Mouse (Mus musculus) T-helper 2 cell (primary cell): ENCODE data around the gene Gm12185.
"Not testable (repeated sequence)": the region's sequence is repeated elsewhere in the genome, so short reads cannot be mapped to it uniquely, and the experiment has no call there.

Experiments used
- in situ Hi-C: fragments of 300-600 bp; cut with MboI, MseI; formaldehyde crosslinking; loops from one replicate; pipeline ENCODE4 v1.15.1; 2025; ENCODE audit warnings: high pct_unique_total_duplicates

The Gm12185 gene

DNA sequence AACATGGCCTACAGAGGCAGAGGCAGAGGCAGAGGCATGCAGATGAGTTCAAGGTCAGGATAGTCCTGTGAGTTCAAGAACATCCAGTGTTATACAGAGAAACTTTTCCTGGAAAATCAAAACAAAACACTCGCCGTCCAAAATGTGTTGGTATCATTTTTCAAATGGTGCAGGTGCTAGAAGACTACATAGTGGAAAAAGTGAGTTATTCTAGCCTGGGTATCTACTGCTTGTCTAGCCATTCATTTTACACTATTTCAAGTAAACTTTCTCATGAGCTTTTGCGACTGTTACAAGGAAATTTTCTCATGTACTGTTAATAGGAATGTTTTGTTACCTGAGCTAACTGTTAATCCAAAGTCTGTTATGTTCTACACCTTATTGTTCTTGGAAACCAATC, 73.6 kb downstream of the Gm12185 start:
- in situ Hi-C loops: no loop called here

DNA sequence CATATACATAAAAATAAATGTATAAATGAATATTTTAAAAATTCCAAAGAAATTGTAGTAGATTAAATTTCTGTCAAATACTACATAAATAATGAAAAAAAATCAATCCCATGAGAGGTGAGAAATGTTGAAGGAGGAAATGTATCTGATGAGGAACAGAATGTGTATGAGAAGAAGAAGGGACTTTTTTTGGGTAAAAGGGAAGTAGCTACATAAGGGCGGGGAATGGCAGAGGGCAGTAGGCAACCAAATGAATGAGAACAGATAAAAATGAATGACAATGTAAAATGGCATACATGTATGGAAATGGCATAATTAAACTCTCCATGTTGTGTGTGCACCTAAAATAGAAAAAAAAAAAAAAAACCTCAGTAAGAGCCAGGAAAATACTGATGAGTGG, 78.4 kb downstream of the Gm12185 start:
- in situ Hi-C loops: no loop called here

DNA sequence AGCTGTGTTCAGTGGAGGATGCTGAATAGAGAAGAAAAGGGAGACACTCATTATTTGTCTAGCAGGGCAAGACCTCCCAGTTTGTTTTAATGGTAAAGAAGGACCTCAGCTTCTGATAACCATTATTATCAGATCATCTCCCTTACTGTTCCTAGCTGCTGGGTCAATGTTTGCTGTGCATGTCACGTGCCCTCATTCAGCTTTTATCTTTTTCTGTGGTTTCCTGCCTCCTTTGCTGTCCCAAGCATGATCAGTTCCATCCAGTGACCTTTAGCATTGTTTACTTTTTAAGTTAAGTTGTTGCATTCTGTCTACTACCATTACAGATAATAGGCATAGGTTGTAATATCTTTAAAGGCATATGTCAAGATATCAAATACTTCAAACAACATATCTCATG, 83.6 kb downstream of the Gm12185 start:
- in situ Hi-C loops: no loop called here

DNA sequence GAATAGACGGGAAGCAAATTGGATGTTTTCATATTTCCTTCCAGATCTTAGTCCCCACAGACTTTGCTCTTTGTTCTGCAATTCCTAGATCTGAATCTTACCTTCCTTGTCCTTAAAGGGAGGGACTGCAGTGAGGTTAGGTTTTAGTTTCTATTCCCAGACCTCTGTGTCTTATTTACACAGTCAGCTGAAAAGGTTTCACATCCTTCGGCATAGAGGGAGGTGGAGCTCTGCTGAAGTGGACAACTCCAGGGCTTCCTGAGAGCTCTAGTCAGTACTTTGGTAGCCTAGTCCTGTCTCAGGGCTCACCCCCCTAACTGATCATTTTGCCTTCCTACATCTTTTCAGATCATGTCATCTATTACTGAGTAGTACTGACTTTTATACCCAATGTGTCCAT, 90.0 kb downstream of the Gm12185 start, which contains the start of gene Gm5431:
Gene Gm5431, minus strand, starts transcription at position 194 of the 400 bp plus-strand sequence.
- in situ Hi-C loops: no loop called here

DNA sequence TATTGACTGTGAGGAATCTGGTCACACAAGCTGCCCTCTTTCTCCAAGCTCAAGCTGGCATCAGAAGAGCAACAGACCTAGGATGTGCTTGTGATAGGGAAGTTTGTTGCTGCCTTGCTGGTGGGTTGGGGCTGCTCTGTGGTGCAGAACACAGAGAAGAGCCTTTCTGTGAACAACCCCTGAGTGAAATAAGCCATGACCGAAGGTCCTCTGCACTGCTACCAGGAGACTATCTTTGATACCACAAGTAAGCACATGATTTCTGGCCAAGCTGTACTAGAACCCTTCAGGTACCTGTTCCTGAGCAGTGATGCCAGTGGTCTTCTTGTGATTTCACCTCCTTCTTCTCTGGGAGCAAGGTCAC, 90.5 kb downstream of the Gm12185 start:
- in situ Hi-C loops: not testable (repeated sequence)

DNA sequence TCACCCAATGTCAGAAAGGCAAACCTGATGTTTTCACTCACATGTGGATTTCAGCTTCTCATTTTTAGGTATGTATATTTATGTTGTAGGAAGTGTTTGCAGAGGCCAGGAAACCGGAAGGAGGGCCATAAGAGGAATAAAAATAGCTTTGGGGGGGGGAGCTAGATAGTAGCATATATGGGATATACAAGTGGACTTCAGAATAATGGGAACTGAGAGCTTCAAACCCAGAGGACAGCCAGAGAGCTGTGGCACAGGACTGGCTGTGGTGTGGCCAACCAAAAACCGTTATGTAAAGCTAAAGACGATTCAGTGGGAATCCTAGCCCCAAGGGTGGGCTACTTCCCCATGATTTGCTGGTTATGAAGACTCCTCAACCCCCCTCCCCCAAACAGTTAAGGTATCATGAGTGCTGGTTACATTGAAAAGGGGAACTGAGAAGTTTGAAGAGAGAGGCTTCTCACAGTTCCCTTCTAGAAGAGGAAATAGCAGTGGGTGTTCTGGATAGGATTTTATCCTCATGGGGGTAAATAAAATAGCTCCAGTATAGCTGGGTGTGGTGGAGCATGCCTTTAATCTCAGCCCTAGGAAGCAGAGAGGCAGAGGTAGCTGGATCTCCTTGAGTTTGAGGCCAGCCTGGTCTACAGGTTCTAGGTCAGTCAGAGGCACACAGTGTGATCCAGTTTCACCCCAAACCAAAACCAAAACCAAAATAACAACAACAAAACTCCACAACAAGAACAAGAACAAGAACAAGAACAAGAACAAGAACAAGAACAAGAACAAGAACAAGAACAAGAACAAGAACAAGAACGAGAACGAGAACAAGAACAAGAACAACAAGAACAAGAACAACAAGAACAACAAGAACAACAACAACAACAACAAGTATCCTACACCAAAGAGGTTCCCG, 91.1 kb downstream of the Gm12185 start:
- in situ Hi-C loops: not testable (repeated sequence)

DNA sequence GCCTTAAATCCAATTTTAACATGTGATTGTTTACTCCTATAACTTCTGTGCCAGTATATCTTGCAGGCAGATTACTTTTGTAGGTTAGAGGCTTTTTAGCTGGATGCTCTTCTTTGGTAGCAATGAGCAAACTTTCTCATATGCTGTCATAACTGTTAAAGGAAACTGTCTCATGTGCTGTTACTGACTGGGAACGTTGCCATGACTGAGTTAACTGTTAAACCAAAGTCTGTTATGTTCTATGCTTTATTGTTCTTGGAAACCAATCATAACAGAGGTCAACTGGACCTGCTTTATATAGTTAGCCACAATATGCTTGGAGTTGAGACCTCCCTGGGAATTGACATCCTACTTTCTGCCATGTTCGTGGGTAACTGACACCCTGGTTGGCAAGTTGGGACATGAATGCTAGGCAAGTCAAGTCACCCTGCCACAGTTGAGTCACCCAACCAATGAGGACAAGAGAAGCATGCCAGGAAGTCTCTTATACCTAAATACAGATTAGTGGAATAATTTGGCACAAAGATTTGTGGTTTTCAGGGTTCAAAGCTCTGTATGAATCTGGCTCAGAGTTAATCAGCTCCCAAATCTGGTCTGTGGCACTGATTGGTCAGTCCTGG, 93.1 kb downstream of the Gm12185 start:
- in situ Hi-C loops: no loop called here

DNA sequence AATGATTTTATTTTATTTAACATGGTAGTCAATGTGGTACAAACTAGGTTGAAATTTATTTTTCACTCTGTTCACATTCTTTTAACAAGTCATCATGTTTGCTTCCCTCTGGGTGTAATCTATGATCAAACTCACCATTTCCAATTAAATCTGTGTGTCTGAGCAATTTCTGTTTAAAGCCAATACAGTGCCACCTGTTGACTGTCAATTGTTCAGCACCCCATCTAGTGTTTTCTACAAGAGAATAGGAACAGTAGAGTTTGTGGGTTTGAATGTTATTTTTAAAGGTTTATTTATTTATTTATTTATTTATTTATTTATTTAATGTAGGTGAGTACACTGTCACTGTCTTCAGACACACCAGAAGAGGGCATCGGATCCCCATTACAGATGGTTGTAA, 115.3 kb downstream of the Gm12185 start:
- in situ Hi-C loops: loop anchor here (10.0 kb wide), 1 partner anchor 88 kb away; no protein-coding TSS in a partner anchor

DNA sequence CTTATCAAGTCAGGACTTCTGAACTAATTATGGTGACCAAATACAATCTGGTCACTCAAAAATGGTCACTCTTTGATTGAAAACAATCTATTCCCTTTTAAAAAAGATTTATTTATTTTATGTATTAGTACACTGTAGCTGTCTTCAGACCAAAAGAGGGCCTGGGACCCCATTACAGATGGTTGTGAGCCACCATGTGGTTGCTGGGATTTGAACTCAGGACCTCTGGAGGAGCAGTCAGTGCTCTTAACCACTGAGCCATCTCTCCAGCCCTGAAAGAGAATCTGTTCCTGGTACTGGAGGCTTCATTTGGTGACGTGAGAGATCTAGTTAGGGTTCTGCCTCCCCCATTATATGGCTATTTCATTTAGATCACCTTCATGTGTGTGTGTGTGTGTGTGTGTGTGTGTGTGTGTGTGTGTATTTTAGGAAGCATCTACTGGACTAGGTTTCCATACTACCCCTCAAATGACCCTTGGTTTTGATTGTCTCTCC, 116.6 kb downstream of the Gm12185 start:
- in situ Hi-C loops: loop anchor here (10.0 kb wide), 1 partner anchor 89 kb away; no protein-coding TSS in a partner anchor

DNA sequence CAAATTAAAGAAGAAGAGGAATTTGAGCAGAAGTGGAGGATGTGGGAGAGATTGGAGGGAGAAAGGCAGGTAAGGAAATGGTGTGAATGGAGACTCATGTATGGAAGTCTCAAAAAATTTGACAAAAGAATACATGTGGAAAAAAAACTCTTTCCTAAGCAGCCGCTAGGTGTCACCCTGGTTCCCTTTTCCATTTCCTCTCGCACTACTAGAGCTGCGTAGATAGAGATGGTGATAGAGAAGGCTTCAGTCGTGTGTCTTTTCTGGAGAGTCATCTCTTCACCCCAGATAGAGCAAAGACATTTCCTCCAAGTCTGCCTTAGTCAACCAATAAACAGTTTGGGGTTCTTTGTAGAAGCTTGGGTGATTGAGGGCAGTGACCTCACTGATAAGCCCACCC, 117.6 kb downstream of the Gm12185 start:
- in situ Hi-C loops: loop anchor here (5.0 to 10.0 kb wide), 3 partner anchors 90 to 393 kb away; no protein-coding TSS in a partner anchor

DNA sequence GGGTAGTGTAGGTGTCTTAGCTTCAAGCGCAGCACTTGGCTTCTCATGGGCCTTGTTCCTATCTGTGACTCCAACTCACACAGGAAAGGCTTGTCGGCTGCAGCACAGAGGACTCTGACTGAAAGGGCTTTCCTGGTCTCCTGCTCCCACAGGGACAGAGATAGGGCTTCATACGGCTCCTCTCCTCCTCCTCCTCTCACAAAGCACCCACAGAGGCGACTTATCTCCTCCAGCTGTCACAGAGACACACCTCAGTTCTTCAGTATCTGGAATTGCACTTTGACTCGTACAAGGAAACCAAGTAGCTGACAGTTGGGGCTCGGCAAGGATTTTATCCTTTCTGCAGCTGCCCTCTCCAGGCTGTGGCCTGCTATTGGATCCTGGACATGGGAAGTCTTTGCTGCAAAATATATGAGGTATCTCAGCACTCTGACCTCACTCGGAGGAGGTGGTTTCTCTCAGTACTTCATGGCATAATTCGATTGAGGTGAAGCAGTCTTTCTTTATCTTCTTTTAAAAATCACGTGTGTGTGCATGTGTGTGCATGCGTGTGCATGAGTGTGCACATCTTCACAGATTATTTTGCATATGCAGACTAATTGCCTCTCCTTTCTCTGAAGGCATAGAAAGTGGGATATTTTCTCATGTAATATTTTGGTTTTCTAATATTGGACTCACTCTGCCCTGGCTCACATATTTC, 118.3 kb downstream of the Gm12185 start:
- in situ Hi-C loops: loop anchor here (5.0 to 10.0 kb wide), 3 partner anchors 91 to 394 kb away; no protein-coding TSS in a partner anchor

DNA sequence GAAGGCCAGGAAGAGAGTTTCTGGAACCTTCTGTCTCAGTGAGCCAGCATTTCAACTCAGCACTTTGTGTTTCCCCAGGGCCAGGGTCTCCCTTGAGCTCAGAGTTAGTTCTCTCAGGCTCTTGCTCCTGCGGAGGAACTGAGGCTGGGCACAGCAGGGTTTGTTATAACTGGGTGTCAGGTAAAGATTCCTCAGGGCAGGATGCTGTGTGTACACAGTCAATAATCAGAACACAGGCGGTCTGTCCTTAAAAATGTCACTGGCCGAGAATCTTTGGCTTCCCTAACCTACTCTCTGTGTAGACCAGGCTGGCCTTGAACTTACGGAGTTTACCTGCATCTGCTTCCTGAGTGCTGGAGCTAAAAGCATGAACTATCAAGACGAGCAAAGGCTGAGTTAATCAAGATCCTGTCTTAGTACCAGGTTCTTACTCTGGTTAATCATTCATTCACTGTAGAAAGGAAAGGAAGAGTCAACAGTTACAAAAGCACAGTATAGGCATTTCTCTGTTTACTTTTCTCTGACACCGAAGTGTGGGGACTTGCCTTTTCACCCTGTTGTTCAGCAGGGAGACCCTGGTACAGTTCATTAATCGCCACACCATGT, 119.2 kb downstream of the Gm12185 start:
- in situ Hi-C loops: loop anchor here (5.0 to 10.0 kb wide), 3 partner anchors 92 to 395 kb away; no protein-coding TSS in a partner anchor

DNA sequence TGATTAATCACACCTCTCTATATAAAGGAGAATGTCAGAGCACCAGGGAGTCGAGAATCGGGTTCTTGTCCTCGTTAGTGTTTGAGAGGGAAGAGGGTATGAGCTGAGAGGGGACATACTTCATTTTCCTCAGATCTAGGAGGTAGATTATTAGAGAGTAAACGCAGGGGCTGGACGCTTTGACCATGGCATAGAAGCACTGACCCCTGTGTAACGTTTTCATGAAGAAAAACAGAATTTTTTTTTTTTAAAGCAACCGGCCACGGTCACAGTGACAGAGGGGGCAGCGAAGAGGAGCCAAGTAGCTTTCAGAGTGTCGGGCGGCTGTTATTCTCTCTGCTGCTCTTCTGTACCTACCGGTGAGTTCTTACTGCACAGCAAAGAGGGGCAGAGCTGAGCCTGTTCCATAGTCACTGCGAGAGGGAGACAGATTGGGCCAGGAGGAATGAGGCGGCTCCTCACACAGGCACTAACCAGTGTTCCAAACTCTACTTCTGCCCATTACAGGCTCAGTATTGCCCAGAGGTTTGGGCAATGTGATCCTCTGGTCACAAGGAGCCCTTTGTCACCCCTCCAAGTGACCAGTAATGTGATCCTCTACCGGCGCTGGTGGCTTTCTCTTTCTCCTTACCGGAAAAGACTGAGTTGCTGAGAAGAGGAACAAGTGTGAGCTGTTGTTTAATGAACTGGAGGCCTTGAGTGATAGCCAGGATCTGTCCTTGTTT, 120.0 kb downstream of the Gm12185 start:
- in situ Hi-C loops: loop anchor here (5.0 to 10.0 kb wide), 3 partner anchors 93 to 395 kb away; no protein-coding TSS in a partner anchor

DNA sequence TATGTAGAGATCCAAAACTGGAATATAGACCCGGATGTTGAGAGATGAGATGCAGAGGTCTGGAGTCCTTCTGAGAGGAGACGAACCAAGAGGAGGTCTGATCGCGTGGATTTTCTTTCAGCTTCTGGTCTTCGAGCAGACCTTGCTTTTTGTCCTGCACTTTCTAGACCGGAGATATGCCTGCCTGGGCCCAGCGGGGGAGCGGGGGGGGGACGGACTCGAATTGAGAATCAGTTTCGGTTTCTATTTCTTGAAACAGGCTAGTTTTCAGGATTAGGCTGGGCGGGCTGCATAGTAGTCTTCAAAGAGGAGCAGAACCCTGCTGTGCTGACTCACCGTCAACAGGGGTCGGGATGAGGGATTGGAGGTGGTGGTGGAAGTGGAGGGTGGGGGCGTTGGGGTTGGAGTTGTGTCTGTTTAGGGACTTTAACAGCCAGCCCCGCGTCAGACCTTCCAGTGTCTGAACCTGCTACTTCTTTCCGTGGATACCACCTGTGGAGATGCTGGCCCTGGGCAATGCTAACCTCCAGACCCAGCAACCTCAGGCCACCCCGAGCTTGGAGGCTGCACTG, 120.7 kb downstream of the Gm12185 start, which contains the start of gene Irgm1:
Gene Irgm1, minus strand, starts transcription at position 483 of the 572 bp plus-strand sequence.
- in situ Hi-C loops: loop anchor here (5.0 to 10.0 kb wide), 3 partner anchors 94 to 396 kb away; no protein-coding TSS in a partner anchor

DNA sequence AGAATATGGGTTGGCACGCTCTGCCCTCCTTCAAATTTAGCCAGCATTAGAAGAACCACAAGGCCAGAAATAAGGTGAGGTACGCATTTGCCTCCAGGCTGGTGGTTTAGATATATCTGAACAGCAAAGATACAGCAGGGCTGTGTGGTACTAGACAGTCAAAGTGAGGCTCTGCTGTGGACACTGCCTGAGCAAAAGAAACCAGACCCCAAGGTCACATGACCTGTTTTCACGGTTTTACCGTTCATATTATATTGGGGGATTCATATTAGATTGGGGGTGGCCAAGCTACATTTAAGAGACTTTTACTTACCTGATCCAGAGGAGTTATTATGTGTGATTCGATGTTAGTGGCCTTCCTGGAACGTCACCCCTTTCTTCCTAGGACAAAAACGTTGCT, 121.2 kb downstream of the Gm12185 start:
- in situ Hi-C loops: loop anchor here (5.0 to 10.0 kb wide), 3 partner anchors 94 to 397 kb away; no protein-coding TSS in a partner anchor

DNA sequence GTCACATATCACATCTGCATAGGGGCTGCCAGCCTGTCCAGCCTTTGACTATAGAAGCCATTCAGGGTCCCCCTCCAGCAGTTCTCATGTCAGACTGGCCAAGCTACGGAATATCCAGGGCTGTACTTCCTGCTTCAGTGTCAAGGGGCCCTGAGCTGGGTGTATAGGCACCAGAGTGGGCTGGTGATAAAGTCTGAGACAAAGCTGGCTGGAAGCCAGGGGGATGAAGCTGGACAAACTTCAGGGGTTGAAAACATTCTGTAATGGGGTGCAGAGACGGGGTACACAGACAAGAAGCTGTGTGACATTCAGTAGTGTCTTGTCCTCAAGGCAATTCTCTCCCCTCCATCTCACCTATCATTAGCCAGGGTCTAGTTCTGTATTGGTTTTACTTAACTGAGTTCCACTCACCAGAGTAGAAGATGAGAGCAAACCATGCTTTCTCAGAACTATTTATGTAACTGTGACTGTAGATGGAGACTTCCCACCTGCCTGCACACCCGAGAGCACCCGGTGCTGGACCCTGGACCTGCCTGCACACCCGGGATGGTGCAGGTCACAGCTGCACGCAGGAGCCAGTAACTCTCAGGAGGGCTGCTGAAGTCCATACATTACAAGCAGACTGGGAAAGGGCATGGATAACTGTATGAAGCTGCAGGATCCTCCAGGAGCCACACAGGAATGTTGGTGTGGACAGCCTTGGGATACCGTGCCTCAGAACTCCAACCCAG, 122.5 kb downstream of the Gm12185 start:
- in situ Hi-C loops: loop anchor here (5.0 to 10.0 kb wide), 3 partner anchors 95 to 398 kb away; no protein-coding TSS in a partner anchor

DNA sequence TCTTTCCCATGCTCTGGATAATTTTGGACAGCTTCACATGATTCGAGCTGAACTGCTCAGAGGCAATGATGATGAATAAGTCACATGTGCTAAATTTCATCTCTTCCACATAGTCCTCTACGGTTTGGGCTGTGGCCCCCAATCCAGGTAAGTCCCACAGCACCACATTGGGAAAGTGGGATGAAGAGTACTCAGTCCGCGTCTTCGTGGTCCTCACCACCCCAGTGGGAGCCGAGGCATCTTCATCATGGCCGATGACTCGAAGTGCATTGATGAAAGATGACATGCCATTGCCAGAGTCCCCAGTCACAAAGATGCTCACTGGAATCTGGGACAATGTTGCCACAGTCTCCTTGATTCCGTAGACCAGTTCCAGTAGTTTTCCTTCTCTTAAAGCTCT, 125.5 kb downstream of the Gm12185 start:
- in situ Hi-C loops: no loop called here

DNA sequence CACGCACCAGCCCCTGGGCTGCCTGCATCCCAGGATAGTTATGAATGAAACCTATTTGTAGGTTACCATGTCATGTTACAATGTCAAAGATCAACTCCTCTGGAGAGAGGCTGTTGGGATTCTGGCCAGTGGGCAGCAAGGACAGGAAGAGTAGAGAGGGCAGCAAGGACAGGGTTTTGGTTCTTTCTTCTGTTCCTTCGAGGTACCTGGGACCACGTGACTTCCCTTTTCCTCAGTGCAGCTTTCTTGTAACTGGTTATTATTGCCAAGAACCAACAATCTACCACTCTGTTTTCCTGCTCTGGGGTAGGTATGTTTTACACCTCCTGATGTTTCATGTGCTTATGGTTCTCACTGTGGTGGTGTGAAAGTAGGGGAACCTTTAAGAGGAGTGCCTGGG, 128.2 kb downstream of the Gm12185 start:
- in situ Hi-C loops: no loop called here

DNA sequence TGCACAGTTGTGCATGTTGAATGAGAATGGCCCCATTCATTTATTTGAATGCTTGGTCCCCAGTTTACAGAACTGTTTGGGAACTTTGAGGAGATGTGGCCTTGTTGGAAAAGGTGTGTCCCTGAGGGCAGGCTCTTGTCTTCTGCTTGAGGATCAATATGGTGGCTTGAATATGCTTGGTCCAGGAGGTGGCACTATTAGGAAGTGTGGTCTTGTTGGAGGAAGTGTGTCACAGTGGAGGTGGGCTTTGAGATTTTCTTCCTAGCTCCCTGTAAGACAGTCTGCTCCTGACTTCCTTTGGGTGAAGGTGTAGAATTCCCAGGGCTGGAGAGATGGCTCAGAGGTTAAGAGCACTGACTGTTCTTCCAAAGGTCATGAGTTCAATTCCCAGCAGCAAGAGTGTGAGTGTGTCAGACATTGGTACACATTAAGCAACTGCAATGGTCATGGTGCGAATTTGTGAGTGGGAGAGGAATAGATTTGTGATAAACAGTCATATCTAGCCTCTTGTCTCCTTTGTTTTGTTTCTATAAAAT, 129.2 kb downstream of the Gm12185 start:
- in situ Hi-C loops: no loop called here
